Mouse (Mus musculus) G1E (cell line): Measurements from ENCODE around the gene Pcbd1. TPM values are rescaled to one million over a fixed set of nuclear protein-coding genes. Genes with fewer than 3 reads are reported as not detected.

Experiments
- ATAC-seq: 2 replicates; pipeline ENCODE4 v1.8.0; 2016; ENCODE audit warnings: mild to moderate bottlenecking; ENCODE audit not compliant: insufficient number of reproducible peaks, poor library complexity, low FRiP score, severe bottlenecking; ENCODE audit errors: extremely low read depth
- DNase-seq: peaks from one replicate; pipeline ENCODE4 v3.0.0; 2012; ENCODE audit warnings: low spot score
- H3K27me3 ChIP-seq: 2 replicates; pipeline ENCODE4 v1.6.1; 2012; ENCODE audit warnings: mild to moderate bottlenecking, low read length, inconsistent platforms; ENCODE audit not compliant: insufficient read depth
- H3K36me3 ChIP-seq: replicated peaks from 2 replicates; pipeline ENCODE3; 2012; ENCODE audit warnings: mild to moderate bottlenecking, inconsistent platforms
- H3K4me1 ChIP-seq: 2 replicates; pipeline ENCODE4 v1.6.1; 2012; ENCODE audit warnings: low read depth, low read length, inconsistent platforms, mixed read lengths; ENCODE audit not compliant: insufficient read depth
- H3K4me3 ChIP-seq: 2 replicates; pipeline ENCODE4 v1.5.1; 2012; ENCODE audit warnings: low read depth, mild to moderate bottlenecking, inconsistent platforms, low read length, moderate library complexity, mixed read lengths
- H3K9me3 ChIP-seq: replicated peaks from 2 replicates; pipeline ENCODE4 v1.6.1; 2012; ENCODE audit warnings: inconsistent platforms
- CTCF ChIP-seq: IDR thresholded peaks from 2 replicates; pipeline ENCODE4 v1.5.1; 2012; ENCODE audit warnings: low read depth, low read length, inconsistent platforms, mixed read lengths
- GATA1 ChIP-seq: IDR thresholded peaks from 2 replicates; pipeline ENCODE4 v1.6.1; 2012; ENCODE audit warnings: borderline replicate concordance, low read length, inconsistent platforms, mixed read lengths
- GATA2 ChIP-seq: IDR thresholded peaks from 2 replicates; pipeline ENCODE4 v1.6.1; 2012; ENCODE audit warnings: low read depth, low read length, inconsistent platforms, borderline replicate concordance
- POLR2AphosphoS5 ChIP-seq: IDR thresholded peaks from 2 replicates; pipeline ENCODE4 v1.6.1; 2012; ENCODE audit warnings: low read depth, low read length, inconsistent platforms; ENCODE audit not compliant: insufficient replicate concordance
- TAL1 ChIP-seq: conservative IDR thresholded peaks from 2 replicates; pipeline ENCODE4 v1.6.1; 2012; ENCODE audit warnings: low read depth, low read length, inconsistent platforms, mixed read lengths
- polyA plus RNA-seq: library from polyadenylated mRNA; stranded (reverse); fragments of >175 nt; gene quantifications from 2 replicates; pipeline ENCODE4 v1.2.3, GENCODE M21; 2012
- total RNA-seq, 2 experiments: library from RNA; stranded (forward) in 1 of 2; stranded (reverse) in 1 of 2; fragments of 200-1000 nt in 1 of 2; fragments of >200 nt in 1 of 2; fragmentation: Nextera tagmentation in 1 of 2; gene quantifications; 2 replicates each; pipeline ENCODE4 v1.2.3; 2014 to 2017

Pcbd1 gene
- total RNA-seq (2014; fragmentation: Nextera tagmentation) (not detected in 2 replicates), total RNA-seq (2017) (not detected in 2 replicates), polyA plus RNA-seq (not detected in 2 replicates)

- ATAC-seq, result no peak
- H3K4me1 ChIP-seq, result no peaks in the 10 kb centered on the region
- H3K4me3 ChIP-seq, result no peak within 1 kb of the TSS
These were observed at the start of gene Pcbd1 for GRCm38 (mm10) chr10:61089170-61090142. TSS of gene Pcbd1 (plus strand) at chr10:61089331.

GRCm38 (mm10) chr10:61039657-61040056, 49.5 kb upstream of the Pcbd1 start:
- Histone ChIP-seq H3K9me3 (peaks cover 49% of the 10 kb centered on the region), H3K4me1 (no peaks in the 10 kb centered on the region), H3K36me3 (no peaks in the 10 kb centered on the region), H3K27me3 (no peaks in the 10 kb centered on the region), H3K4me3 (no peak overlapping the region)
- TF ChIP-seq GATA1 (no peak), GATA2 (no peak), TAL1 (no peak), CTCF (no peak), POLR2AphosphoS5 (no peak)
- DNase-seq, result no peak
- ATAC-seq, result no peak

More at GRCm38 (mm10) chr10:61089170-61090142, at the start of gene Pcbd1:
- no peaks in the 10 kb centered on the region for H3K36me3 ChIP-seq
- H3K27me3 ChIP-seq, result no peaks in the 10 kb centered on the region
- no peak for DNase-seq
- TF ChIP-seq POLR2AphosphoS5, result no peak
- peaks cover 30% of the 10 kb centered on the region for H3K9me3 ChIP-seq

- no peaks in the 10 kb centered on the region for H3K36me3 ChIP-seq
- H3K27me3 ChIP-seq, result no peaks in the 10 kb centered on the region
- H3K4me1 ChIP-seq, result no peaks in the 10 kb centered on the region
- ATAC-seq (no peak), DNase-seq (no peak)
- peaks cover 45% of the 10 kb centered on the region for H3K9me3 ChIP-seq
- no peak for TF ChIP-seq POLR2AphosphoS5
- no peak for TF ChIP-seq GATA2
- H3K4me3 ChIP-seq, result no peak overlapping the region
These were observed 44.0 kb upstream of the Pcbd1 start for GRCm38 (mm10) chr10:61045081-61045480.

- H3K36me3 ChIP-seq, result no peaks in the 10 kb centered on the region
- no peak for ATAC-seq
- H3K27me3 ChIP-seq, result no peaks in the 10 kb centered on the region
- H3K9me3 ChIP-seq, result peaks cover 58% of the 10 kb centered on the region
- no peak for TF ChIP-seq POLR2AphosphoS5
- TF ChIP-seq CTCF, result no peak
- TF ChIP-seq TAL1, result no peak
- no peak for TF ChIP-seq GATA2
- TF ChIP-seq GATA1, result no peak
- H3K4me1 ChIP-seq, result no peaks in the 10 kb centered on the region
- DNase-seq, result no peak
- no peak overlapping the region for H3K4me3 ChIP-seq
These were observed 37.0 kb upstream of the Pcbd1 start for GRCm38 (mm10) chr10:61051993-61052613.

- H3K4me1 ChIP-seq, result no peaks in the 10 kb centered on the region
- no peaks in the 10 kb centered on the region for H3K27me3 ChIP-seq
- DNase-seq (no peak), ATAC-seq (no peak)
- TF ChIP-seq TAL1 (no peak), GATA1 (no peak), POLR2AphosphoS5 (no peak), GATA2 (no peak)
- H3K9me3 ChIP-seq, result peaks cover 68% of the 10 kb centered on the region
- H3K4me3 ChIP-seq, result no peak overlapping the region
- no peaks in the 10 kb centered on the region for H3K36me3 ChIP-seq
These were observed 32.5 kb upstream of the Pcbd1 start for GRCm38 (mm10) chr10:61056661-61057060.

GRCm38 (mm10) chr10:61059101-61059500, 30.0 kb upstream of the Pcbd1 start:
- DNase-seq, result no peak
- ATAC-seq, result no peak
- Histone ChIP-seq H3K4me3 (no peak overlapping the region), H3K9me3 (peaks cover 55% of the 10 kb centered on the region), H3K36me3 (no peaks in the 10 kb centered on the region), H3K4me1 (no peaks in the 10 kb centered on the region), H3K27me3 (no peaks in the 10 kb centered on the region)
- no peak for TF ChIP-seq GATA1
- no peak for TF ChIP-seq GATA2
- TF ChIP-seq CTCF, result no peak
- no peak for TF ChIP-seq TAL1
- no peak for TF ChIP-seq POLR2AphosphoS5
